Mouse (Mus musculus) thymus, adult 2 months (tissue): ENCODE results near the gene Churc1. TPM values are rescaled to one million over a fixed set of nuclear protein-coding genes. Genes with fewer than 3 reads are reported as not detected.

ENCODE experiments used
- DNase-seq: peaks from one replicate; pipeline ENCODE4 v3.0.0; 2021
- H3K27ac ChIP-seq: fragments of 200-500 bp; 2 replicates; pipeline ENCODE4 v1.5.1; 2012; ENCODE audit warnings: low read length, control low read depth; ENCODE audit not compliant: control insufficient read depth, insufficient read depth
- H3K27me3 ChIP-seq: fragments of 200-500 bp; 2 replicates; pipeline ENCODE4 v1.6.1; 2012; ENCODE audit warnings: mild to moderate bottlenecking, low read length, moderate library complexity, mixed read lengths; ENCODE audit not compliant: control insufficient read depth, insufficient read depth
- H3K36me3 ChIP-seq: fragments of 200-500 bp; 2 replicates; pipeline ENCODE4 v1.6.1; 2012; ENCODE audit warnings: mild to moderate bottlenecking, low read length, moderate library complexity; ENCODE audit not compliant: control insufficient read depth, insufficient read depth
- H3K4me1 ChIP-seq: fragments of 200-500 bp; replicated peaks from 2 replicates; pipeline ENCODE4 v1.6.1; 2012; ENCODE audit warnings: low read length; ENCODE audit not compliant: control insufficient read depth, insufficient read depth
- H3K4me3 ChIP-seq: fragments of 200-500 bp; 2 replicates; pipeline ENCODE4 v1.5.1; 2012; ENCODE audit warnings: mild to moderate bottlenecking, low read length, control low read depth, moderate library complexity; ENCODE audit not compliant: control insufficient read depth, insufficient read depth
- CTCF ChIP-seq: fragments of 200-500 bp; IDR thresholded peaks from 2 replicates; pipeline ENCODE4 v1.5.1; 2012; ENCODE audit warnings: mild to moderate bottlenecking, control low read depth, low read length, moderate library complexity, borderline replicate concordance; ENCODE audit not compliant: control insufficient read depth, poor library complexity, insufficient read depth; ENCODE audit errors: extremely low read depth
- POLR2A ChIP-seq: fragments of 200-500 bp; IDR thresholded peaks from 2 replicates; pipeline ENCODE4 v1.6.1; 2012; ENCODE audit warnings: mild to moderate bottlenecking, low read length, control low read depth, moderate library complexity; ENCODE audit not compliant: control insufficient read depth, poor library complexity, insufficient read depth; ENCODE audit errors: extremely low read depth
- WGBS: fragments of 180-500 bp; shearing (Covaris S2); methylation state at CpG from one replicate; pipeline ENCODE4 v1.1.7; 2018; 5-methylcytosine and 5-hydroxymethylcytosine counted together
- polyA plus RNA-seq: library from polyadenylated mRNA; depleted of rRNA; stranded (reverse); fragments of >200 nt; gene quantifications from 2 replicates; pipeline ENCODE4 v1.2.3, GENCODE M21; 2012

Churc1 gene
- polyA plus RNA-seq, 1 experiment: 68.3 TPM

- peak; percentile 14 for DNase-seq
- H3K36me3 ChIP-seq: no peaks in the 10 kb centered on the region
- peaks cover 8% of the 10 kb centered on the region for H3K4me1 ChIP-seq
- no peak for TF ChIP-seq POLR2A
- no peak for TF ChIP-seq CTCF
- peak overlapping the region; percentile 87 for H3K4me3 ChIP-seq
- no peaks in the 10 kb centered on the region for H3K27me3 ChIP-seq
- H3K27ac ChIP-seq: peak overlapping the region; percentile 84
- 48% methylated on average over 20 of the region's 20 CpGs for WGBS
These were observed 728 bp downstream of the Churc1 start for GRCm38 (mm10) chr12:76765901-76766630.

GRCm38 (mm10) chr12:76770841-76771500, 5.6 kb downstream of the Churc1 start:
- no peak overlapping the region for H3K27ac ChIP-seq
- peaks cover 8% of the 10 kb centered on the region for H3K36me3 ChIP-seq
- peaks cover 9% of the 10 kb centered on the region for H3K4me1 ChIP-seq
- DNase-seq: no peak
- 67% methylated on average over 5 of the region's 5 CpGs for WGBS
- no peaks in the 10 kb centered on the region for H3K27me3 ChIP-seq
- TF ChIP-seq POLR2A: no peak
- TF ChIP-seq CTCF: no peak
- no peak overlapping the region for H3K4me3 ChIP-seq

GRCm38 (mm10) chr12:76771540-76771939, 6.2 kb downstream of the Churc1 start:
- Histone ChIP-seq H3K36me3 (peaks cover 10% of the 10 kb centered on the region), H3K4me3 (no peak overlapping the region), H3K27me3 (no peaks in the 10 kb centered on the region), H3K4me1 (peaks cover 3% of the 10 kb centered on the region), H3K27ac (no peak overlapping the region)
- no peak for TF ChIP-seq CTCF
- TF ChIP-seq POLR2A: no peak
- no peak for DNase-seq
- WGBS: 95% methylated on average over 5 of the region's 5 CpGs

GRCm38 (mm10) chr12:76774652-76775051, 9.3 kb downstream of the Churc1 start:
- no peak overlapping the region for H3K4me3 ChIP-seq
- H3K4me1 ChIP-seq: peaks cover 10% of the 10 kb centered on the region
- WGBS: 31% methylated on average over 3 of the region's 3 CpGs
- H3K27me3 ChIP-seq: no peaks in the 10 kb centered on the region
- DNase-seq: no peak
- H3K36me3 ChIP-seq: peaks cover 10% of the 10 kb centered on the region
- TF ChIP-seq CTCF (no peak), POLR2A (no peak)
- H3K27ac ChIP-seq: no peak overlapping the region

GRCm38 (mm10) chr12:76775132-76775531, 9.8 kb downstream of the Churc1 start:
- Histone ChIP-seq H3K27me3 (no peaks in the 10 kb centered on the region), H3K27ac (0 out of 2 replicates have a peak overlapping the region, but pooled peaks have one; percentile 17), H3K4me3 (no peak overlapping the region), H3K36me3 (peaks cover 10% of the 10 kb centered on the region), H3K4me1 (peaks cover 10% of the 10 kb centered on the region)
- WGBS: 92% methylated on average over 4 of the region's 4 CpGs
- TF ChIP-seq POLR2A: no peak
- TF ChIP-seq CTCF: no peak
- no peak for DNase-seq

- Histone ChIP-seq H3K36me3 (peaks cover 10% of the 10 kb centered on the region), H3K27ac (no peak overlapping the region), H3K4me3 (no peak overlapping the region), H3K27me3 (no peaks in the 10 kb centered on the region), H3K4me1 (peaks cover 10% of the 10 kb centered on the region)
- no peak for DNase-seq
- 98% methylated on average over 5 of the region's 5 CpGs for WGBS
- TF ChIP-seq CTCF: no peak
- TF ChIP-seq POLR2A: no peak
These were observed 11.6 kb downstream of the Churc1 start for GRCm38 (mm10) chr12:76776898-76777297.
